In the genomic region with DNA sequence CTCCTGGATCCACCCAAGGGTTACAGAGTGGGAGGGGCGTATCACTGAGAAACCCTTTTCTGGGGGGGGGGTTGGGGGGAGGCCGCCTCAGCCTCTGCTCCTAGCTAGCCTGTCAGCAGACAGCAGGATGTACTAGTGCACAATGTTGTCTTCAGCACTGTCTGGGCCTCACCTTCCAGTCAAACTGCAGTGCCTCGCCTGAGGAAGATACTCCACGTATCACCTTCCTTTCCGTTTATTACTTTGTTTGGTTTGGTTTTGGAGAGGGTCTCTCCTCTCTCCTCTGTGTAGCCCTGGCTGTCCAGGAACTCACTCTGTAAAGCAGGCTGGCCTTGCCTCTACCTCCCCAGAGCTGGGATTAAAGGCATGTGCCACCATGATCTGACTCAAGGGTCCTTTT, we compare ENCODE assay signal across 37 mouse cellular contexts. TPM values are rescaled to one million over a fixed set of nuclear protein-coding genes. Genes with fewer than 3 reads are reported as not detected.
"Had no signal": no experiment of that assay in that cellular context is flagged by ENCODE, and none has a peak within 500 bp of the region (broad histone marks: within the 10 kb centered on the region; RNA-seq: fewer than 3 reads in every experiment).

No protein-coding gene starts in this region.

- H3K36me3 ChIP-seq: heart, embryonic 13.5 days; heart, embryonic 15.5 days; hindbrain, embryonic 13.5 days; hindbrain, embryonic 15.5 days; intestine, embryonic 15.5 days; limb, embryonic 13.5 days; limb, embryonic 15.5 days; liver, embryonic 12.5 days had no signal

- H3K9ac ChIP-seq: heart, embryonic 13.5 days; heart, embryonic 15.5 days; hindbrain, embryonic 13.5 days; hindbrain, embryonic 15.5 days; intestine, embryonic 15.5 days; limb, embryonic 13.5 days; limb, embryonic 15.5 days; liver, embryonic 12.5 days; liver, embryonic 14.5 days had no signal

- H3K4me3 ChIP-seq: heart, adult 2 months; heart, embryonic 13.5 days; heart, embryonic 15.5 days; hindbrain, embryonic 13.5 days; hindbrain, embryonic 15.5 days; intestine, embryonic 15.5 days; limb, embryonic 13.5 days; limb, embryonic 15.5 days; liver, embryonic 12.5 days had no signal

- ATAC-seq: liver, embryonic 12.5 days had no signal

- H3K4me2 ChIP-seq: heart, embryonic 11.5 days; heart, embryonic 13.5 days; heart, embryonic 15.5 days; hindbrain, embryonic 13.5 days; hindbrain, embryonic 15.5 days; limb, embryonic 13.5 days; limb, embryonic 15.5 days; liver, embryonic 12.5 days had no signal

- H3K9me3 ChIP-seq: heart, embryonic 13.5 days; heart, embryonic 15.5 days; hindbrain, embryonic 13.5 days; hindbrain, embryonic 15.5 days; intestine, embryonic 15.5 days; limb, embryonic 13.5 days; limb, embryonic 15.5 days; liver, embryonic 12.5 days had no signal

- H3K27ac ChIP-seq: heart, adult 2 months; heart, embryonic 13.5 days; heart, embryonic 15.5 days; hindbrain, embryonic 13.5 days; hindbrain, embryonic 15.5 days; hindbrain, postnatal 0 days; limb, embryonic 13.5 days; limb, embryonic 15.5 days; liver, embryonic 12.5 days; liver, embryonic 14.5 days had no signal

- DNase-seq: gastrocnemius, postnatal 14 days; heart, adult 2 months; heart, postnatal 14 days; heart, postnatal 36 days; kidney, adult 11 months; kidney, adult 2 months; kidney, postnatal 10 days; kidney, postnatal 36 days; layer of hippocampus, adult 9-11 months; layer of hippocampus, postnatal 36 days; left cerebral cortex, postnatal 4 days had no signal

RNA-seq across cellular contexts. Expression of a gene that starts 25.5 kb away (rescaled TPM):
- total RNA-seq: gastrocnemius, adult 18-20 months; gastrocnemius, adult 8-10 months; gastrocnemius, postnatal 14 days; gastrocnemius, postnatal 36 days; heart, adult 2 months; heart, postnatal 14 days; heart, postnatal 36 days; hematopoietic stem cell, adult 5-6 weeks; hindbrain, postnatal 0 days; layer of hippocampus, adult 18-20 months; layer of hippocampus, adult 8-10 months; layer of hippocampus, postnatal 14 days; layer of hippocampus, postnatal 36 days; left cerebral cortex, adult 18-20 months; left cerebral cortex, adult 8-10 months; left cerebral cortex, postnatal 10 days; left cerebral cortex, postnatal 25 days; left cerebral cortex, postnatal 4 days; liver, adult 2 months had no signal
- polyA plus RNA-seq: heart, adult 2 months; heart, embryonic 13.5 days; heart, postnatal 0 days; hindbrain, embryonic 15.5 days; hindbrain, postnatal 0 days; kidney, embryonic 14.5 days; limb, embryonic 11.5 days; limb, embryonic 13.5 days; liver, adult 2 months had no signal
